Mouse (Mus musculus) bone marrow macrophage, adult 2 months (primary cell): ENCODE measurements around the gene Olfr640.

Experiments
- CTCF ChIP-seq: IDR thresholded peaks from 2 replicates; pipeline ENCODE4 v1.5.1; 2012; ENCODE audit warnings: low read depth, mild to moderate bottlenecking, low read length, moderate library complexity
- POLR2A ChIP-seq: IDR thresholded peaks from 2 replicates; pipeline ENCODE4 v1.6.1; 2012; ENCODE audit warnings: mild to moderate bottlenecking, low read depth, low read length, borderline replicate concordance

DNA sequence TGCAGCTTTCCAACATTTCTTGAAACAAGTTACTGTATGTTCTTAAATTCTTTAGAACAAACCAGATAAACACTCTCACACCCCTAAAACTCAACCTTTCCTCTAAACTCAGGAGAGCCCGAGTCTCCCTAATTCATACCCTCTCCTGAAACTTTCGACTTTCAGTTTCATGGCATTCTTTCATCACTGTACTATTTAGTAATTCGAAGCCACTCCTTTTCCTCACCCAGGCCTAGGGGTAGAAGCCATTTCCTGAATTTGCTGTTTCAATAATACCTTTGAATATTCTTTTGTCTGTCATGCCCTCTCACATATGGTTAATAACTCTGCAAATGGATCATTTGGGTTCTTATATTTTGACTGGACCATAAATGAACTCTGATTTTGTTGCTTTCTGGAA lies 1.6 kb upstream of the Olfr640 start:
- TF ChIP-seq POLR2A = no peak
- TF ChIP-seq CTCF = no peak
